Mouse (Mus musculus): ENCODE measurements at regions not wholly inside any gene's neighbourhood (a gene's known extent, or its start where the extent isn't known, plus 50 kb on each side); places are given as distances from the start of the nearest gene placed in this dataset.

DNA sequence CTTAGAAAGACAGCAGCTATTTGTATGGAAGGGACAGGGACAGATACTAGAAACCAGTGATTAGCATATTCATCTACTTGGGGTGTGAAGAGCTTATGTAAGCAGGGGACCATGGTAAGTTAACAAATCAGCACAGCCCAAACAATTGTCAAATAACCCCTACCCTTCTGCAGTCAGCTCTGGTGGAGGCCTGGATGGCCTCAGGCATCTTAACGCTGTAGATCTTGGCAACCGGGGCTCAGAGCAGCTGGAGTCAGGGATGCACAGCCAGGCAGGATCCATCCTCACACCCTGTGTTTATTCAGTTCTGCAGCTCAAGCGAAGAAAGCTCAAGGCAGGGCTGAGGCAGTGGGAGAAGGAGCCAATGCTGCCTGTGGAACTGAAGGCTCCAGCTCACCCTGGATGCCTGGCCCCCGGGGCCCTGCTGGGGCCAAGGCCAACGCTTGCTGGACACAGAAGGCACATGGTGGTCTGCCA is 125.2 kb upstream of the Sulf2 start:
- WGBS: 65% methylated on average over 5 of the region's 5 CpGs
- no peak for TF ChIP-seq CTCF (IDR thresholded peaks at IDR 0.05; ENCODE audit: insufficient read depth, low read length)
- TF ChIP-seq POLR2A (IDR thresholded peaks at IDR 0.05; ENCODE audit: borderline replicate concordance, extremely low read depth, low read depth, low read length): no peak
- no peaks in the 10 kb centered on the region for H3K4me1 ChIP-seq (ENCODE audit: control insufficient read depth, insufficient read depth, low read length)
- H3K4me3 ChIP-seq (replicated peaks; ENCODE audit: extremely low read depth, low read depth, low read length): no peak overlapping the region
- no peak for DNase-seq

DNA sequence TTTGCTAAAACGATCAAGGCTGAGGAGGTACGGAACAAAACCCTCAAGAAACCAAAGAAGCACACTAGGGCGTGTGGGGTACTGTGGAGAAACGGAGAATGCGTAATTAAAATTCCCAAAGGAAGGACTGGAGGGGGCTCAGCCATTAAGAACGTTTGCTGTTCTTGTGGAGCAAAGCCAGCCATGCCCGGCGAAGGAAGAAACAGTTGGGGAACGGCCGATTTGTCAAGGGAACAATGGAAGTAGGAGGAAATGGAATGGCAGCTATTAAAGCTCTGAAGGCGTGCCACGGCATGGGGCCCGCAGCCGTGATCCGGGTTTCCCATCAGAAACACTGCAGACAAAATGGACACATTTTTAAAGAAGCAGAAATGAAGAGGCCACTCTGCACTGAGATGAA is 124.2 kb upstream of the Sulf2 start:
- Histone ChIP-seq H3K4me1 (ENCODE audit: control insufficient read depth, insufficient read depth, low read length) (no peaks in the 10 kb centered on the region), H3K4me3 (replicated peaks; ENCODE audit: extremely low read depth, low read depth, low read length) (no peak overlapping the region)
- TF ChIP-seq CTCF (IDR thresholded peaks at IDR 0.05; ENCODE audit: insufficient read depth, low read length) (no peak), POLR2A (IDR thresholded peaks at IDR 0.05; ENCODE audit: borderline replicate concordance, extremely low read depth, low read depth, low read length) (no peak)
- no peak for DNase-seq
- 77% methylated on average over 15 of the region's 15 CpGs for WGBS

DNA sequence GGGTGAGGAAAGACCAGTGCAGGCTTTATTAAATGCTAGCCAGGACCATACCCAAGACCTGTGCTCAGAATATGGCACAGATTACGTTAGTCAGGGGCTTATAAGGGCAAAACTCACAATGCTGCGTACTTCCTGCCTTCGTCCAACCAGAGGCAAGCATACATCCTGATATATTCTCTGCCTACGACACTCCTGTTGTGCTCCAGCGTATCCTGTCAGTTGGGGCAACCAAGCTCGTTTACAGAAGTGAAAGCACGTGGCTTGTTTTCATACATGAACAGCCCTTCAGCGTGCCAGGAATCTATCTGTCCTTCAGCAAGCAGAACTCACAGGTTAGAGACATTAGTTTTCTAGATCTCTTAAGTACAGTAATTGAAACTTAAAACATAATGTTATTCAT is 119.9 kb upstream of the Sulf2 start:
- no peak for DNase-seq
- Histone ChIP-seq H3K4me1 (ENCODE audit: control insufficient read depth, insufficient read depth, low read length) (peaks cover 4% of the 10 kb centered on the region; the same call in 1 of the 2 replicates), H3K4me3 (replicated peaks; ENCODE audit: extremely low read depth, low read depth, low read length) (no peak overlapping the region)
- WGBS: 69% methylated on average over 8 of the region's 8 CpGs
- TF ChIP-seq CTCF (IDR thresholded peaks at IDR 0.05; ENCODE audit: insufficient read depth, low read length) (no peak), POLR2A (IDR thresholded peaks at IDR 0.05; ENCODE audit: borderline replicate concordance, extremely low read depth, low read depth, low read length) (no peak)

DNA sequence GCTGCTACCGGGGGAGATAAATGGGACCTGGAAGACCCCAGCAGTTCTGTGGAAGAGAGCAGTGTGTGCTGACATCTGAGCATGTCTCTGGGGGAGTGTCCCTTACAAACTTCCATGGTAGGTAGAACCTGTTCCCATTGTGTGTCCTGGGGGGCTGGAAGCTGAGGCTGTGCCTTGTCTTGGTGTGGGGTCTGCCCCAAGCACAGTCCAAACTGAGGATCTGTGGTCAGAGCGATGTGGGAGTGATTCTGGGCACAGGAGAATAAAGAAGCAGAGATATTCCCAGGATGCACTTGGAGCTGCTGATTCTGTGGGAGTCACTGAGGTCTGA is 118.5 kb upstream of the Sulf2 start:
- DNase-seq: no peak
- Histone ChIP-seq H3K4me3 (replicated peaks; ENCODE audit: extremely low read depth, low read depth, low read length) (no peak overlapping the region), H3K4me1 (ENCODE audit: control insufficient read depth, insufficient read depth, low read length) (peaks cover 4% of the 10 kb centered on the region; the same call in 1 of the 2 replicates)
- TF ChIP-seq CTCF (IDR thresholded peaks at IDR 0.05; ENCODE audit: insufficient read depth, low read length) (no peak), POLR2A (IDR thresholded peaks at IDR 0.05; ENCODE audit: borderline replicate concordance, extremely low read depth, low read depth, low read length) (no peak)
- 63% methylated on average over 2 of the region's 2 CpGs for WGBS

DNA sequence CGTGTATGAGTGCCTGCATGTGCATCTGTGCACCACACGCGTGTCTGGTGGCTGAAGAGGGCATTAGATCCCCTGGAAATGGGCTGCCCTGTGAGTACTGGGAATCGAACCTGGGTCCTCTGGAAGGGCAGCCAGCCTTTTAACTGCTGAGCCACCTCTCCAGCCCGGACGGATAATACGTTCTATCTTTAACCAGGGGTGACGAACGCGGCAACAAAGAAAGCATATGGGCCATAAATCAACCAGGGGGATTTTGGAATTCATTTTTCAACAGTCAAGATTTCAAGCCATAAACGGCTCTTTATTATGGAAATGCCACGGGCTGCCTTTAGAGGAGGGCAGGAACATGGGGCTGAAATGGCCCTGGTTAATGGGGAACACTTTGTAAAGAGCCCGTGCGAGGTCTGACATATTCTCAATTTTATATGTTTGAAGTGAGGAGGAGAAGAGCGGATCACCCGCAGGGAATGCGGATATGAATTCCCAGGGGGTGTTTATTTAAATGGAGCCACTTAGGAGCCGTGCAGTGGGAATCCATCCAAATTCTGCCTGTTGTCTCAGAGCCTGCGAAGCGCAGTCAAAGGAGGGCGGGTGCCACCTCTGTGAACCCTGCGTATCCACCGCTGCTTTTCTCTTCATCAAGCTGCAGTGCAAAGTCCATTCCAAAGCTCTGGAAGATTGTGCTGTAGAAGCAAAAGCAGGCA is 118.0 kb upstream of the Sulf2 start:
- TF ChIP-seq POLR2A (IDR thresholded peaks at IDR 0.05; ENCODE audit: borderline replicate concordance, extremely low read depth, low read depth, low read length) (no peak), CTCF (IDR thresholded peaks at IDR 0.05; ENCODE audit: insufficient read depth, low read length) (no peak)
- Histone ChIP-seq H3K4me3 (replicated peaks; ENCODE audit: extremely low read depth, low read depth, low read length) (no peak overlapping the region), H3K4me1 (ENCODE audit: control insufficient read depth, insufficient read depth, low read length) (peaks cover 4% of the 10 kb centered on the region; the same call in 1 of the 2 replicates)
- 40% methylated on average over 23 of the region's 23 CpGs for WGBS
- no peak for DNase-seq

DNA sequence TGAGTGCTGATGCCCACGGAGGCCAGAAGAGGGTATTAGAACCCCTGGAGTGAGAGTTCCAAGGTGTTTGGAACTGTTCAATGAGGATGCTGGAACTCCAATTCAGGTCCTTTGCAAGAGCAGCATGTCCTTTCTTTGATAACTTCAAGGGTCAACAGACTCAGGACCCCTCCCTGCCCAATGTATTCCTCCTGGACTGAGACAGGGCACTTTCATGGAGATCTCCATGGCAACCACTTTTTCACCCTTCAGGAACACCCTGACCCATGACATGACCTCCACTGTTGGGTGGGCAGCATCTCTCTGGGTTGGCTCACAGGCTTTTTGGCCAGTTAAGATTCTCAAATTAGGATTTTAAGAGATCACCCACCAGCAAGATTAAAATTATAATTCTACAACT is 117.4 kb upstream of the Sulf2 start:
- no peak for TF ChIP-seq POLR2A (IDR thresholded peaks at IDR 0.05; ENCODE audit: borderline replicate concordance, extremely low read depth, low read depth, low read length)
- no peak for TF ChIP-seq CTCF (IDR thresholded peaks at IDR 0.05; ENCODE audit: insufficient read depth, low read length)
- H3K4me3 ChIP-seq (replicated peaks; ENCODE audit: extremely low read depth, low read depth, low read length): no peak overlapping the region
- no peak for DNase-seq
- H3K4me1 ChIP-seq (ENCODE audit: control insufficient read depth, insufficient read depth, low read length): peaks cover 4% of the 10 kb centered on the region; the same call in 1 of the 2 replicates
- WGBS: 95% methylated on average over 1 of the region's 1 CpGs

DNA sequence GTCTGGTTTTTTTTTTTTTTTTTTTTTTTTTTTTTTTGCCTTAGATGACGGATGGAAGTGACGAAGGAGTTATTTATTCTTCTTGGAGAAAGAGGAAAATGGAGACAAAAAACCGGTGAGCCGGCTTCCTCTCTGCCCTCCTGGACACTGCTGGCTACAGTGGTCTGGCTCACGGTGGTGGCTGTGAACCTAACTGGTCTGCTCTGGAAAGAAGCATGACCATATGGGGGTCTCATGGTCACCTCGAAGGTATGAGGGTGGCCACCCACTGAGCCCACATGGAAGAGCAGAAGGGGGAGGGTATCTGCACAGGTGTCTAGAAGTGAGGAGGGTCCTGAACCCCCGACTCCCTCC is 116.7 kb upstream of the Sulf2 start:
- Histone ChIP-seq H3K4me3 (replicated peaks; ENCODE audit: extremely low read depth, low read depth, low read length) (no peak overlapping the region), H3K4me1 (ENCODE audit: control insufficient read depth, insufficient read depth, low read length) (peaks cover 4% of the 10 kb centered on the region; the same call in 1 of the 2 replicates)
- no peak for DNase-seq
- WGBS: 61% methylated on average over 7 of the region's 7 CpGs
- TF ChIP-seq POLR2A (IDR thresholded peaks at IDR 0.05; ENCODE audit: borderline replicate concordance, extremely low read depth, low read depth, low read length) (no peak), CTCF (IDR thresholded peaks at IDR 0.05; ENCODE audit: insufficient read depth, low read length) (no peak)

DNA sequence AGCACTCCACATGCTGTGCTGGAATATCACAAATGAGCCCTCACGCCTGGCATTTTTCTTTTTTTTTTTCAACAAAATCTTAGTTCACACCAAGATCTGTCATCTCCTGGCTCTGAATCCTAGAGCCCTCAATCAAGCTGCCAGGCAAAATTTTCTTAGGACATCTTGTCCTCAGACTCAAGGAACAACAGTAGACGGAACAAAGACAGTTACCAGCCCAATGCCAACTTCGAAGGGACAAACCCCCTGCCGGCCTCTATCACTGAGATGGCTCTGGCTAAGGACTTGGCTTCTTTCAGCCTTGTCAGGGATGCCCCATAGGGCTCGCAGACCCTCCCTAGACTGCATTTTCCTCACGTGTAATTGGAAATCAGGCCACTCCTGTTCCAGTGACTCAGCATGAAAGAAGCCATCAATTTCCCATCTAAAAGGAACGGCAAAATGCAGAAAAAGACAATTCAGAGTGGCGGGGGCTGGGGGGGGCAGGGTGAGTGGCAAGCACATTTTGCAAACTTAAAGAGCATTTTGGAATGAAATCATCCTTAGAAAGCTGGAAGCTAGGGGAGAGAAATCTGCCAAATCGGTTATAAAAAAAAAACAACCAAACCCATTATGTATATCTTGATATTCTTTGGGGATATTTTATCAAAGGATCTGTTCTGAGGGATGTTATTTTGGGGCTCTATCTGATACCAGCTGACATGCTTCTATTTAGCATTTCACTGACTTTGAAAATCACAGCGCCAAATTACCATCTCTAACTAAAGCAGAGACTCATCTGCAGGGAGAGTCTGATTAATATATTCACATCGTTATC is 116.1 kb upstream of the Sulf2 start:
- 66% methylated on average over 11 of the region's 11 CpGs for WGBS
- TF ChIP-seq CTCF (IDR thresholded peaks at IDR 0.05; ENCODE audit: insufficient read depth, low read length) (no peak), POLR2A (IDR thresholded peaks at IDR 0.05; ENCODE audit: borderline replicate concordance, extremely low read depth, low read depth, low read length) (no peak)
- DNase-seq: no peak
- H3K4me3 ChIP-seq (replicated peaks; ENCODE audit: extremely low read depth, low read depth, low read length): no peak overlapping the region
- H3K4me1 ChIP-seq (ENCODE audit: control insufficient read depth, insufficient read depth, low read length): peaks cover 4% of the 10 kb centered on the region; the same call in 1 of the 2 replicates

DNA sequence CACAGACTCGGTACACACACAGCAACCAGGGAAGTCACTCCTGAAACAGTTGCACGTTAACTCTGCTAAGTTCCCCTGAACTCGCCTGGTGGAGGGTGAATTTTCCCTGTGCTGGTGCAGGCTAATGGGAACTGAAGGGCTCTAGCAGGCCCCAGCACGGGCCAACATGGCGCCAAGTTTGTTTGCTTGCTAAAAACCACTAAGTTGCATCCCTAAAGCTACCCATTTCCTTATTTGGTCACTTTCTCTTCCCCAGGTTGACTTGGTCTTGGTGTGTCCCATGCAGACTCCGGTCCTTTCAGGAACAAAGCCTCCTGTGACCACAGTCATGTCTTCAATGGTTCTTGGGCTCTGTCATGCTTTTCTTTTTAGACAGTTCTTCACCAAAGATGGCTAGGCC is 114.5 kb upstream of the Sulf2 start:
- no peak overlapping the region for H3K4me3 ChIP-seq (replicated peaks; ENCODE audit: extremely low read depth, low read depth, low read length)
- 91% methylated on average over 6 of the region's 6 CpGs for WGBS
- H3K4me1 ChIP-seq (ENCODE audit: control insufficient read depth, insufficient read depth, low read length): peaks cover 4% of the 10 kb centered on the region; the same call in 1 of the 2 replicates
- no peak for TF ChIP-seq POLR2A (IDR thresholded peaks at IDR 0.05; ENCODE audit: borderline replicate concordance, extremely low read depth, low read depth, low read length)
- no peak for TF ChIP-seq CTCF (IDR thresholded peaks at IDR 0.05; ENCODE audit: insufficient read depth, low read length)
- no peak for DNase-seq
